Mouse (Mus musculus): ENCODE results near the gene 1600002K03Rik.

Gene 1600002K03Rik

DNA sequence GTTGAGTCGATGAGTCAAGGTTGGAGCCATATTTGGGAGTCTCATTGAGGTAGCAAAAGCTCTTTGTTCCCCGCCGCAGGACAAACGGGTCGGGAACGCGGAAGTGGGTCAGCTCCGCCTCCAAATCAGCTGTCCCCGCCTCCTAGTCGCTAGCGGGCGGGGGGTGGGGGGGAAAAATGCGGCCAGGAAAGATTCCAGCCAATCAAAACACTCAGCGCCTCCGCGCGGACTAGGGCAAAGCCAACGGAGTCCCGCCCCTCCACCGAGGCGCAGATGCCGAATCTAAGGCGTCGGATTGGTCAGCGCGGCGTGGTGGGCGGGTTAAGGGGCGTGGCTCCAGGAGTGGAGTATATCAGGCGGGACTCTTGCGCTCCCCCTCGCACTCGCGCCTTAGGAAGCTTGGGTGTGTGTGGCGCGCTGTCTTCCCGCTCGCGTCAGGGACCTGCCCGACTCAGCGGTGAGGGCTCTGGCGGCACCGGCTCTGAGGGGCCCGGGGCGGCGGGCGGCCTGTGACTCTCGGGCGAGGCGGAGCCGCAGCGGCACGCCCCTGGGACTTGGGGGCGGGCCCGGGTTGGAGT, 5.2 kb upstream of the 1600002K03Rik start:
- peak; percentile 98 for DNase-seq (ENCODE audit: low spot score)

- DNase-seq (ENCODE audit: low spot score): peak; percentile 92
Observed at GRCm38 (mm10) chr10:80168038-80168661, 4.6 kb upstream of the 1600002K03Rik start.

GRCm38 (mm10) chr10:80169070-80169469, 3.7 kb upstream of the 1600002K03Rik start:
- DNase-seq (ENCODE audit: low spot score): no peak

GRCm38 (mm10) chr10:80169651-80170050, 3.1 kb upstream of the 1600002K03Rik start:
- DNase-seq (ENCODE audit: low spot score): no peak

DNA sequence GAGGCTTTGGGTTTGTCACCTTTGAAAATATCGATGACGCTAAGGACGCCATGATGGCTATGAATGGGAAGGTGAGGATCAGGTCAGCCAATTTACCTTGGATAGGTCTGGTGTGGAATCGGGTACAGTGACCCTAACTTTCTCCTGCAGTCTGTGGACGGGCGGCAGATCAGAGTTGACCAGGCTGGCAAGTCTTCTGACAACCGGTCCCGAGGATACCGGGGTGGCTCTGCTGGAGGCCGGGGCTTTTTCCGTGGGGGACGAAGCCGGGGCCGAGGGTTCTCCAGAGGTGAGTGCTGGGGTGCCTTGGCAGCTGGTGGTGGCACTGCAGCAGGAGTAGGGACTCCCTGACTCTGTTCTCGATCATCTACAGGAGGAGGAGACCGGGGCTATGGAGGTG, 2.7 kb upstream of the 1600002K03Rik start:
- DNase-seq (ENCODE audit: low spot score): no peak

DNA sequence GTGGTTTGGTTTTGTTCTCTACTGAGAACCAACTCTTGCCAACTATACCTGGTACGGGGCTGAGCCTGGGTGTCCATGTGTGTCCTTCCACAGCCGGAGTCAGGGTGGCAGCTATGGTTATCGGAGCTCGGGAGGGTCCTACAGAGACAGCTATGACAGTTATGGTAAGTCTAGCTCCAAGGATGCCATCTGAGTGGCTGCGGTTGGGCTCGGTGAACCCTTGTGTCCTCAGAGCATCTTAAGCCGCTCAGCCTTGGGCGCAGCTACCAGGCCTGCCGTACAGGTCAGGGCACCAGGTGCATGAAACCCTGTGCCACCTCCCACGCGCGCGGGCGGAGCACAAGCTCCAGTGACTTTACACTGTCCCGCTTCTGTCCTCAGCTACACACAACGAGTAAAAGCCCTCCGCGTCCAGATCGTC, 2.1 kb upstream of the 1600002K03Rik start:
- DNase-seq (ENCODE audit: low spot score): no peak

GRCm38 (mm10) chr10:80171252-80171651, 1.5 kb upstream of the 1600002K03Rik start:
- DNase-seq (ENCODE audit: low spot score): no peak

DNA sequence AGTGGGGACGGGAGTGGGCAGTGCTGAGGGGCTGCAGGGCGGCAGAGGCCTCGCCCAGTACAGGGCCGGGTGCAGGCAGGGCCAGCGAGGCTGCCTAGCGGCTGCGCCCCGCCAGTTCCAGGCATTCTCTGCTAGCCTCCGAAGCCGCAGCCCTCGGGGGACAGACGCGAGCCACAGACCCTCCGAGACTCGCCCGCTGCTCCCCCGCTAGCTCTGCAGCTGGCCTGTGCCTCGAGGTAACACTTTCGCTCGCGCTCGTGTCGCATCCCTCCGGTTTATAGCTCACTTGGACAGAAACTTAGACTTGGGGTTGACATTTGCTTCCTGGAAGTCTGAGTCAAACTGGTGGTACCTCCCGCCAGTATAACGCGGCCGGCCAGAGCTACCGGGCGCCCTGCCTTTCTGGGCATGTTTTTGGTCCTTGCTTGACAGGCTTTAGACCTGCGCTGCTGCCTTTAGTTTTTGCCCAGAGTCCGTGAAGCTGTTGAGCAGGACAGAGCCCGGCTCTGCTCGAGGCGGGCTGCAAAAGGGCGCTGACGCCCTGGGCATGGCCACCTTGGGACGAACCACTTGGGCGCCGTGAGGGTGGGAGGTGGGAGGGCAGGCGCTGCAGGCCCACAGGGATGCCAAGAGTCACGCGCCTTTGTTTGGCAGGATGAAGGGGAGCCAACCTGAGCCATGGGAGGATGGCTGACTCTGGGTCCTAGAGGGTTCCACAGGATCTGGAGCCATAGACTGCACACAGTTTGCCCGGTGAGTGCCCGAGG, 801 bp upstream of the 1600002K03Rik start:
- DNase-seq (ENCODE audit: low spot score): no peak

DNA sequence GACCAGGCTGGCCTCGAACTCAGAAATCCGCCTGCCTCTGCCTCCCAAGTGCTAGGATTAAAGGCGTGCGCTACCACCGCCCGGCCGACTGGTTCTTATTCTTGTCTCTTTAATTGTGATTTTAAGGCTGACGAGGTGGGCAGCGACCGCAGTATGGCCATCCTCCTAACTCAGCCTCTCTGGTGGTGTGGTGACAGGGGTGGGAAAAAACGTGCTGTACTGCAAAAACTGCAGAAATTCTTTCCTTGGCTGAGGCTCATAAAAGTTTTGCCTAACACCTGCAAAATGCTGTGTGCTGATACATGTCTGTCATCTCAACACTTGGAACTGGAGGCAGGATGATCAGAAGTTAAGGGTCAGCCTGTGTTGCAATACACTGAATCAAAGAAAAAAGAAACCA, 614 bp downstream of the 1600002K03Rik start:
- DNase-seq (ENCODE audit: low spot score): no peak

- DNase-seq (ENCODE audit: low spot score): no peak
Observed at GRCm38 (mm10) chr10:80173955-80174640, 1.4 kb downstream of the 1600002K03Rik start.

DNA sequence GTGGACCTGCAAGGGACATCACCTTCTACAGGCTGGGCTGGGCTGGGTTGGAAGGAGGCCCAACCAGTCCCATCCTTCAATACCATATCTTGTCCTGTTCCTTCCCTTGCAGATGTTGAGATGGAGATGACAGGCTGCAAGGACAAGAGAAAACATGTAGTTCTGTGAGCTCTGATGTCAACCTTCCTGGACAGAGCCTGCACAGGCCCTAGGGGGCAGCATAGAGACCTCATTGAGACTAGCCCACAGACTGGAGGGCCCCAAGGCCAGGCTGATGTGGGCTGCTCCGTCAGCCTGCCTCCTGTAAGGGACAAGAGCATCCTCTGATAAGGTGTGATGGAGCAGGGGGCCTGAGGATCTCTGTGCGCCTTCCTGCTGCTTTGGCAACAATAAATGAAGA, 2.0 kb downstream of the 1600002K03Rik start:
- DNase-seq (ENCODE audit: low spot score): no peak

GRCm38 (mm10) chr10:80175536-80176269, 3.0 kb downstream of the 1600002K03Rik start:
- DNase-seq (ENCODE audit: low spot score): no peak

- no peak for DNase-seq (ENCODE audit: low spot score)
Observed at GRCm38 (mm10) chr10:80176270-80176834, 3.6 kb downstream of the 1600002K03Rik start.

GRCm38 (mm10) chr10:80177441-80178279, 4.9 kb downstream of the 1600002K03Rik start:
- DNase-seq (ENCODE audit: low spot score): no peak

GRCm38 (mm10) chr10:80179068-80180051, 6.6 kb downstream of the 1600002K03Rik start, which contains the start of gene Efna2:
Gene Efna2 (plus strand): TSS chr10:80179482.
- DNase-seq (ENCODE audit: low spot score): no peak

- no peak for DNase-seq (ENCODE audit: low spot score)
Observed at GRCm38 (mm10) chr10:80180288-80180687, 7.5 kb downstream of the 1600002K03Rik start.

DNA sequence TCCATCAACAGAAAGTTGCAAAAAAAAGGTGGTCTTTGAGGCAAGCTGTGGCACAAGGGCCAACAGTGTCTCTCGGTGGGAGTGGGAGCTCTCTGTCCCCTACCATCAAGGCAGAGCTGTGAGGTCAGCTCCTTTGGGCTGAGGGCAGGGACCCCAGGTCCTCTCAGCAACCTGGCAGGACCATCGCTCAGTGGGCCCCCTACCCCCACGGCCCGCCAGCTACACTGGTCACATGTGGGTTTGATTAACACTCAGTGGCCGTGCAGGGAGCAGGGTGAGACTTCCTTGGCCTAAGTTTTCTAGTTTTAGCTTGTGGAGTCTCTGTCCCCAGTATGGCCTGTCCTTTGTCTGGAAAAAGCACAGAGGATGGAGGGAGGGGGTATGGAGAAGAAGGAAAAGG, 8.1 kb downstream of the 1600002K03Rik start:
- no peak for DNase-seq (ENCODE audit: low spot score)

GRCm38 (mm10) chr10:80182547-80182946, 9.8 kb downstream of the 1600002K03Rik start:
- DNase-seq (ENCODE audit: low spot score): no peak

- DNase-seq (ENCODE audit: low spot score): no peak
Observed at GRCm38 (mm10) chr10:80186649-80187048, 13.9 kb downstream of the 1600002K03Rik start.

Data from ovary, postnatal 10 days (tissue).